Mouse (Mus musculus) layer of hippocampus, adult 18-20 months (tissue): ENCODE data around the gene Arrb2. TPM values are rescaled to one million over a fixed set of nuclear protein-coding genes. Genes with fewer than 3 reads are reported as not detected.
"Not testable (repeated sequence)": the region's sequence is repeated elsewhere in the genome, so short reads cannot be mapped to it uniquely, and the experiment has no call there.

Source experiments
- DNase-seq, 2 experiments: peaks; one replicate each; pipeline ENCODE4 v3.0.0; 2022; ENCODE audit warnings: low spot score in 2 of 2
- long read RNA-seq: library from polyadenylated mRNA; stranded (forward); transcript quantifications from one replicate; pipeline ENCODE4 v2.0.0, GENCODE M21; 2021
- total RNA-seq, 2 experiments: library from RNA; stranded (reverse); gene quantifications; 2 replicates each; pipeline ENCODE4 v1.2.3; 2021

Gene Arrb2
- total RNA-seq = 100 to 1,000 TPM in 1 of 2 experiments, 10 to 100 TPM in 1; 93.5 to 100 TPM
- long read RNA-seq, transcript Arrb2-204 (15 exons, 1,848 nt) = major isoform, 9 of 20 reads
- long read RNA-seq, partial matches to known transcripts = 0 of 20 reads
- long read RNA-seq, other reads (novel, unspliced or antisense) = 10 of 20 reads

DNA sequence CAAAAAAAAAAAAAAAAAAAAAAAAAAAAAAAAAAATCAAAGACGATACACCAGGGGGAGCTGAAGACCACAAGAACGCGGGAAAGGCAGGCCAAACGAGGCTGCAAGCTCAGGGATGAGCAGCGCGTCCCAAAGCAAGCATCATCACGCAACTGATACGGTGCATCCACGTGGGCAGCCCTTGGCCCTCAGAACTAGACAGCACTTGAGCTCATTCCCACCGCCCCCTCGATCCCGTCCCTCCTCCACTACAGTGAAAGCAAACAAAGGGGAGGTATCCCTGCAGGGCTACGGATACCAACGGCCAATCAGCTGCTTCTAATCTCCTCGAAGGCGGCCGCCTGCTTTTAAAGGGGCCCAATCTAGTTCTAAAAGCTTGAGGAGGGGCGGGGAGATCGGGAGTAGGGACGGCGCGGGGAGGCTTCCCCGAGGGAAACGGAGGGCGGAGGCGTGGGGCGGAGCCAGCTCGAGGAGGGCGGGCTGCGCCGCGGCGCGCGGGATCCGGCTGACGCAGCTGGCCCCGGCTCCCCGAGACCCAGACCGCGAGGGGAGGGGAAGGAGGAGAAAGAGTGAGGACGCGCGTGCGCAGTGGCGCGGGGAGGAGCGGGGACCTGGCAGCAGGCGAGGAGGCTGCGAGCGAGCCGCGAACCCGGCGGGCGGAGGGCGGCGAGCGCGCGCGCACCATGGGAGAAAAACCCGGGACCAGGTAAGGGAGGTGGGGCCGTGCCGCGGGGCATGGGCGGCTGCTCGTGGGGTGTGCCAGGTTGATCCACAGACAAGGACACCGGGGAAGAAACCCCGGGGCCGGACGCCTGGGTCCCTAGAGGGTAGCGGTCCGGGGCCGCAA, at the start of gene Arrb2:
Arrb2 (plus strand) TSS at position 588 of the 847 bp plus-strand sequence.
- DNase-seq = peak; percentile 99

DNA sequence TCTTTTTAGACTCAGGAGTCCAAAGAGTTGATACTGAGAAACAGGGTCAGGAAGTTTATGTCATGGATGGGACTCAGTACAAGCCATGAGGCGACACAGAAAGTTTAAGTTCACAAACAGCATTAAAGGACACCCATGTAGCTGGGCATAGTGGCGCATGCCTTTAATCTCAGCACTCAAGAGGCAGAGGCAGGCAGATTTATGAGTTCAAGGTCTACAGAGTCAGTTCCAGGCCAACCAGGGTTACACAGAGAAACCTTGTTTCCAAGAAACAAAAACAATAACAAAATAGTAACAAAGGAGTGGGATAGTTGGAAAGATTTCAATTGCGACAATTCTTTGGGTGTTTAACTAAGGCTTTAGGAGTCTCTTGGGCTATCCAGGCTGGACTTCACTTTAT, 48.3 kb upstream of the Arrb2 start:
- no peak for DNase-seq

DNA sequence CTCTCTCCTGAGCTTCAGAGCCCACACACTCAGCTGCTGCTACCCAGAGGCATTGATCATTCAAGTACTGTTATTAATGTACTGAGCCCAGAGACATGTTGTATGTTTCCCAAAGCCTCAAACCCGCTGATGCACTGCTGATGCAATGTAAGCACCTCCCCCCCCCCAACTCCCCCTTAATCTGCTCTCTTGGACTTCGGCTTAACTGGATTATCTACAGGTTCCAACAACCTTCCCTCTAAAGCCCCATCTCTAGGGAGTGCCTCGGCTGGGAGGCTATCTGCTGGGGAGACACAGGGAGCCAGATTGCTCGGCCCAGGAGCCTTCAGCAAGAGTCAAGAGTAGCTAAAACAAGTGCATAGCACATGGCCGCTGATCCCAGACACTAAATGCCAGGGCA, 45.0 kb upstream of the Arrb2 start:
- DNase-seq = no peak

DNA sequence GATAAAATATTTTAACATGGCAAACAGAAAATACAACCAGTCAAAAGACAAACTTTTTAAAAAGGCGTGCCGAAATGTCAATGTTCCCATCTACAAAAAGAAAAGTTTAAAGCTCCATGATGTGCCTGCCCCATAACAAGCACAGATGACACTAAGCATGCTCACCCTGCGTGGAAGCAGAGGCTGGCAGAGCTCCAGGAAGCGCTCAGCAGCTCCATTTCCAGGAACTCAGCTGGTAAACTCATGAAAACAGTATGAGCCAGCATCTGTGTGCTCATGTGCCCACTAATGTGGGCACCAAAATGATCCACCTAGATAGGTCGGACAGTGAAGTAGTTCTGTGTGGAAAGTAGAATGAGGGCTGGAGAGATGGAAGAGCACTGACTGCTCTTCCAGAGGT, 43.0 kb upstream of the Arrb2 start:
- DNase-seq = peak in 1 of 2 experiments; percentile 50

GRCm38 (mm10) chr11:70403598-70403997, 28.8 kb upstream of the Arrb2 start:
- peak in 1 of 2 experiments; percentile 9 for DNase-seq

DNA sequence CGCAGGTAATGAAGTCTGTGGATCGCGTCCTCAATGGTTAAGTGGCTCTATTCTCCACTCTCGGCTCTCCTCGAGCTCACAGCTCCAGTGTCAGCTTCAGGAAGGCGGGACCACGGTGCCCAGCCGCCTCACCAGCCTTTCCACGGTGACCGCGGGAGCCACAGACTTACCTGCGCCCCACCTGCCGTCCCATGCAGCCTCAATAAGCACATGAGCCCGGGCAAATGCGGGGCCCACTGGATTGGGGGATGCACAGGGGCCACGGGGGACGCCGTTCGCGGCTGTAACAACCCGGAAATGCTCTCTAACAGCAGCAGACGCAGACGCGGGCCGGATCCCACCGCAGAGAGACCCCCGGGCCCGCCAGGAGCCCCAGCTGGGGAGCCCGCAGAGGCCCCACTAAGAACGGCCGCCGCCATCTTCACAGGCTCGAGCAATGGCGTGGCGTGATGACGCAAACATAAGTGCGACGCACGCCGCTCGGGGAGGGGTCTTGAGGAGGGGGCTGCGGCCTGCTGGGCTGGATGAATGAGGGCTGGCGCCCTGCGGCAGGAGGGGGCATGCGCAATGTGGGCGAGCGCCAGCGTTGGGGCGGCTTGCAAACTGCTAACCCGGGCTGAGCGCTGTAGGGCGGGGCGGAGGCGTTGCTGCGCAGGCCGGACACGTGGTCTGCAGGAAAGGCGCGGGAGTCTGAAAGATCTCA, 22.7 kb upstream of the Arrb2 start, which contains the start of gene Pelp1:
Pelp1 (minus strand) TSS at position 438 of the 703 bp plus-strand sequence.
- peak; percentile 87 to 90 for DNase-seq

DNA sequence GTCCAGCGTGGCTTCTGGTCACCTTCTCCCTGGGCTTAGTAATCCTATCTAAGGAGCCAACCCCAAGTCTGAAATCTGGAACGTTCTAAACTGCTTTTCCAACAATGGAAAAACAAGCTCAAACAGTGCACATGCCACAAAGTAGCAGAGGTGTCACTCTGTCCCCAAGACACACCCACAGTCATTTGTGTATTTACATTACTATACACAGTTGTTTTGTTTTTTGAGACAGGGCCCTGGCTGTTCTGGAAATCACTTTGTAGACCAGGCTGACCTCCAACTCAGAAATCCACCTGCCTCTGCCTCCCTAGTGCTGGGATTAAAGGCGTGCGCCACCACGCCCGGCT, 22.2 kb upstream of the Arrb2 start:
- no peak for DNase-seq

DNA sequence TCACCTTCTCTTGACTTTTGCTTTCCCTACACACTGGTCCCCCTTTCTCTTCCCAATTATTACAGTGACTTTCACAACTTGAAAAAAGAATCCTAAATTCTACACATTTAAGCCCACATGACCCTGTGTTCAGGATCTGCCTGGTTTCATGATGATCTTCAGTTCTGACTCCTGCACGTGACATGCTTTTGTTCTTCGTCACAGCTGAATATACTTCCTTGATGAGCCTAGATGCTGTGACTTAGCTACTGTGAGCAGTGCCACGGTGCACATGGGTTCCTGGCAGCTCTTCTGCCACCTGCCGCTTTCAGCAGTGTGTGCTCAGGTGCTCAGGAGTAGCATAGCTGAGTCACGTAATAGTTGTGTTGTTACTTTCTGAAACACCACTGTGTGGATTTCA, 19.8 kb upstream of the Arrb2 start:
- no peak for DNase-seq

DNA sequence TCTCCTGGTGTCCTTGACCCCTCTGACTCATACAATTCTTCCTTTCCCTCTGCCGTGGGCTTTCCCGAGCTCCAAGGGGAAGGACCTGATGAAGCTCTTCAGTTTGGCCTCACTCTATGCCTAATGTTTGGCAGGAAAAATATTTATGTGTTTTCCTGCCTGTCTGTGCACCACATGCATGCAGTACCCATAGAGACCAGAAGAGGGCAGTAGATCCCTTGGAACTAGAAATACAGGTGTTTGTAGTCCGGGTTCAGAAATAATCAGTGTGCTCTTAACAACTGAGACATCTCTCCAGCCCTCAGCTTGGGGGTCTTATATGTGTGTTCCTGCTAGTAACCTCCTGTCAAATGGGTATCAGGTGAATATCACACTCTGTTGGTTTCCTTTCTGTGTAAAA, 18.5 kb upstream of the Arrb2 start:
- DNase-seq = peak; percentile 57 to 88

DNA sequence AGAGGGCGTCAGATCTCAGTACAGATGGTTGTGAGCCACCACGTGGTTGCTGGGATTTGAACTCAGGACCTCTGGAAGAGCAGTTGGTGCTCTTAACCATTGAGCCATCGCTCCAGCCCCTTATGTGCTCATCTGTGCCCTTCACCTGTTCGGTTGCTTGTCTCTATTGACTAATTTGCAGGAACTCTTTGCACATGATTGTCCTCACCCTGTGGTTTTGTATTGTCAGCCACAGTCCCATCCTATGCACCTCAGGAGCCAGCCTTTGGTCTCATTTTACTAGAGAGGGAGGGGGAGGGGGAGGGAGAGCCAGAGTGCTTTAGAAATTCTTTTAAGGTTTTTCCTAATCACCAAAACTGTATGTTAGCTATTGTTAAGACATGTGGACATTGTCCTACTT, 14.2 kb upstream of the Arrb2 start:
- no peak for DNase-seq

DNA sequence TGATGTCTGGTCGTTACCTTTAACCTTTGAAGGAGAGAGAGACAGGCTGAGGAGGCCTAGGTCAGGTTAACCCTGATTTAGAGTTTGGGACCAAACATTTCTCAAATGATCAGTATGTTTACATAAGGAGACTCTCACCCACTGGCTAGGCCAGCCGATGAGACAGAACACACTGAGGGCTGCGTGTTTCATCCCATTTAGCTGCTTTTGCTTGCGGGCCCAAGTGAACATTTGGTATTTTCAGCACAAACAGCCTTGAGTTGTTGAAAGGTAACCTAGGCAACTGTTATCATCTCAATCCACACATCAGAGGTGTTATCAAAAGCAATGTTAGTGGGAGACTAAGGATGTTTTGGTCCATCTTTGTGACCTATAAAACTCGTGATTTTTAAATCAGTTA, 12.9 kb upstream of the Arrb2 start:
- DNase-seq = peak in 1 of 2 experiments; percentile 57

DNA sequence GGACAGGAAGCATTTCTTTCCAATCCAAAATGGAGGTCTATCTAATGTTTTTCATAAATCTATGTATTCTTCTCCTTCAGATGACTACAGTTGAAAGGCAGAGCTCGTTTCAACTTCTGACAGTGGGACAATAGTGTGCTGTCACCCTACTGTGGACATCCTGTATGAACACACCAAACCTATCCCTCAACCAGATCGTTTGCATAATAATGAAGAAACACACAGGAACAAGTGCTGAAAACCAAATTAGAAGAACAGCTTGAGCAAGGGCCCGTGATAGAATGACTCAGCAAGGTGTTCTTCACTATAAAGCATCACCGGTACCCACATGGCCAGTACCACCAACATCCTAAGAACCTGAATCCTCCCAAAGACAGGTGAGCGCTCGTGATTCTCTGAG, 5.8 kb upstream of the Arrb2 start:
- DNase-seq = not testable (repeated sequence)

- no peak for DNase-seq
These were observed 861 bp upstream of the Arrb2 start for GRCm38 (mm10) chr11:70431574-70431973.

GRCm38 (mm10) chr11:70432895-70433568, 597 bp downstream of the Arrb2 start:
- peak; percentile 44 to 68 for DNase-seq

- DNase-seq = no peak
These were observed 1.1 kb downstream of the Arrb2 start for GRCm38 (mm10) chr11:70433569-70433943.

DNA sequence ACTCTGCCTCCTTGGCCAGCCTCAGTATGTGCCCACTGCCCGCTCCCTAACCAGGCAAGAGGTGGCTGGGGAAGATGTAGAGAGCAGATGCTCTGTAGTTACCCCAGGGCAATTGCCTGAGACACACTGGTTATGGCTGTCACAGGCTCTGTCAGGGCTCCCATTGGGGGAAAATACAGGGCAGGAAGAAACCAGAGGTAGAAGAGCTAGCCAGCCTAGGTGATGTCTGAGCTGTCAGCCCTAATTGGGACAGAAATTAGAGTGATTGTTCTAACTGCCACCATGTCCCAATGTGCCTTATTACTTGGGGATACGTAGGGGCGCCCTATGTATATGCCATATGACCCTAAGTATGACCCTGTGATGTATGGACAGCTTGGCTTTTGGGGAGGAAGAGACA, 1.5 kb downstream of the Arrb2 start:
- no peak for DNase-seq

DNA sequence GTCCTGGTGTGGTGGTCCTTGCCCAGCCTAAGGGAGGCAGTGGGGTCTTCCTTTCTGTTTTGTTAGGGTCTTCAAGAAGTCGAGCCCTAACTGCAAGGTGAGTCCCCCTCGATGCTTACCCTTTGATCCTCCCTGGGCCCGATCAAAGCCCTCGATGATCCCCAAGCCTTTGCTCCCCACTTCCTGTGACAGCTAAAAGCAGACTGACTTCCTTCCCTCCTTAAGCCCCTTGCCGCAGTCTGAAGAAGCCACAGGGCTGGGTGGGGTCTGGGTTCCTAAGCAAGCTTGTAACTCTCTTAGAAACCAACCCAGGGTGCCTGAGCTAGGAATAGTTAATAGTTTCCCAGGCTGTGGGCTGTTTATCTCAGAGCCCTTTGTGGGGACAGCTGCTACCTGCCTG, 3.0 kb downstream of the Arrb2 start:
- no peak for DNase-seq

GRCm38 (mm10) chr11:70437426-70437825, 5.0 kb downstream of the Arrb2 start:
- no peak for DNase-seq

GRCm38 (mm10) chr11:70438728-70439374, 6.4 kb downstream of the Arrb2 start:
- no peak for DNase-seq

GRCm38 (mm10) chr11:70440637-70441036, 8.2 kb downstream of the Arrb2 start:
- DNase-seq = no peak

DNA sequence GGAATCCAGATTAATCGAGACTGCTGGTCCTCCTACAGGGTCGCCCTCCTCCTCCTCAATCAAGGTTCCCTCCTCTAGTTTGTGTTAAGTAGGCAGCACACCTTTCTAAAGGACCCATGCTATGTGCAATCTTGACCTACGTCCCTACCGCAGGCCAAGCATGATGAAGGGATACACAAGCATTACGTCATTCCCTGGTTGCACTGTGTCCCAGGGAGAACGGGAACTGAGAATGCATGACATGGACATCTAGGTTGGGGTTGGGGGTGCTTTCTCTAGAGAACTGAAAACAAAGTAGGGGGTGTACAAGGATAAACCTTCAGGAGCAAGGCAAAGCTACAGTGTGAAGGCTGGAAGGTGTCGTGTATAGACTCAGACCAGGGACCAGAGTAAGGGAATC, 9.4 kb downstream of the Arrb2 start:
- DNase-seq = no peak
